Mouse (Mus musculus) retina, postnatal 1 day (tissue): ENCODE results near the gene Asb5.
"Not testable (repeated sequence)": the region's sequence is repeated elsewhere in the genome, so short reads cannot be mapped to it uniquely, and the experiment has no call there.

Experiments used
- DNase-seq: peaks from one replicate; pipeline ENCODE4 v3.0.0-alpha.2; 2012

Asb5 gene

DNA sequence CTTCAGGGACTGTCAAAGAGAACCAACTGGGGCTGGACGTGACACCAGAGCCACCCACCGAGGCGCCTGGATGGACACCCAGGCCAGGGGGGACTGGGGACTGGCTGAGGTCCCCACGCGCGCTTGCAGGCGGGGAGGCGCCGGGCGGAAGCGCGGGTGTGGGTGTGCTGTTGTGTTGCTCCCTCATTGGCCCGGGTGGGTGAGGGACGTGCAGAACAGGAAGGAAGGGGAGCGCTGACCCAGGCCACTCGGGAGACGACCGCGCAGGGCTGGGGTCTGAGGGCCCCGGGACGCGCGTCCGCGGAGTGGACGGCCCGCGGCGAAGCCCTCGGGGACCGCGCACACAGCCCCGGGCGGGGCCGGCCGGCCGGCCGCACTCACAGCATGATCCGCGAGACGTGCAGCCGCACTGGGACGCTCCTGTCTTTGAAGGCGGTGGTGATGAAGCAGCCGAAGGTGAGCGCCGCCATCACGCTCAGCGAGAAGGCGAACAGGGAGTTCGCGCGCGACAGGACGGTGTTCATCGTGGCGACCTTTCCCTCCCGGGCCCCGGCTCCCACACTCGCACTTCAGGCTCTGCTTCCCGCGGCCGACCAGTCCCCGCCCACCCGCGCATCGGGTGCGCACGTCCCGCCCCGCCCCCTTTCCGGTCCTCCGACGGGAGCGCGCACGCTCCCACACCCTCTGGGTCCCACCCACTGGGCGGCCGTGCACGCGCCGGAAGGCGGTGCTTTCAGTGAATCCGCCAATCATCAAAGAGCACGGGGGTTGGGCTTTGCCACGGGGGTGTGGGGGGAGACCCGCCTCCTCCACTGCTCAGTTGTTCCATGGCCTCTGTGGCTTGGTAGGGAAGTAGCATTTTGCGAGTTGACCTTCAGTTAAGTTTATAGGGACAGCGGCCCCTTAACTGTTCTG, at the start of gene Asb5, which contains the start of gene Spcs3:
Asb5 (plus strand) TSS at position 199 of the 915 bp plus-strand sequence.
Spcs3 (minus strand) TSS at position 617 of the 915 bp plus-strand sequence.
- peak; percentile 97 for DNase-seq

- DNase-seq: no peak
Observed at GRCm38 (mm10) chr8:54486555-54487273, 42.7 kb upstream of the Asb5 start.

DNA sequence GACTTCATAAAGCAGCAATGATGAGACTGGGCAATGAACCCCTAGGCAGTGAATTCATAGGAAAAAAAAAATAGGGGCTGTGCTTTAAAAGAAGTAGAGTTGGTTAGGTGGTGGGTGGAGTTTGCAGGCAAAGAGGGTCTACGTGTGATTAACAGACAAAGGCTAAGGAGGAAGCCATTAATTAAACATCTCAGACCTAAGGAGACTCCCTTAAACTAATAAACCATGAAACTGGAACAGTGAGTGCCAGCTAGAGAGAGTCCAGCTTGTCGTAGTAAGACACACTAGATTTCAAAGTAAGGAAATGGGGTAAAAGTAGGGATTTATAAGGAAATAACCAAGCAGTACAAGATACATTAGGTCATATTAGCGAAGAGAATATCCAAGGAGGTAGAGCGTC, 40.9 kb upstream of the Asb5 start:
- no peak for DNase-seq

DNA sequence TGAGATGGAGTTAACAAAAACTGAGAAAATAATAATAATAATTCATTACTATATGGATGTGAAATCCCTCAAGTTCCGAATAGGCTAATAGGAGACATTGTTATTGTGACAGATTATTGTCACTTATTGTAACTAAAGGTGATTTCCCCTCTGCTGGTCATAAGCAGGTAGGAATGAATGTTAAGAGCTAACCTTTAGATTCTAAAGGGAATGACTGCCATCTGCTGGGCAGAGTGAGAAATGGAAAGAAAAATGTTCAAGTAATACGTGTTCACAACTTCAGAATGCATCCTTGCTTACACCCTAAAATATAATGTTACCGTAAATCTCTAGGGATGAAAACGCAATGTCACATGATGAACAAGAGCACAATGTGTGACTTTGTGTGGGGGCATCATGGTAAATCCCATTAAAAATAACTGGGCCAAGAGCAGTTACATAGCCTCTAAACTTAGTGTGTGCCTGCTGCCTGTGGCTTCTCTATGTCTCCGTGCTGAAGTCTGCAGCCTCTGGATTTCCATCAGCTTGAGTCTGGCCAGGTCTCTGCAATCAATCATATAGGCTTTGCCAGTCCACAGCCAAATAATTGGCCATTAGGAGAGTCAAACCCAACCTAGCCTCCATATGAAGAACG, 38.2 kb upstream of the Asb5 start:
- peak; percentile 77 for DNase-seq

- no peak for DNase-seq
Observed at GRCm38 (mm10) chr8:54491934-54492333, 37.4 kb upstream of the Asb5 start.

GRCm38 (mm10) chr8:54493110-54493509, 36.3 kb upstream of the Asb5 start:
- DNase-seq: peak; percentile 79

DNA sequence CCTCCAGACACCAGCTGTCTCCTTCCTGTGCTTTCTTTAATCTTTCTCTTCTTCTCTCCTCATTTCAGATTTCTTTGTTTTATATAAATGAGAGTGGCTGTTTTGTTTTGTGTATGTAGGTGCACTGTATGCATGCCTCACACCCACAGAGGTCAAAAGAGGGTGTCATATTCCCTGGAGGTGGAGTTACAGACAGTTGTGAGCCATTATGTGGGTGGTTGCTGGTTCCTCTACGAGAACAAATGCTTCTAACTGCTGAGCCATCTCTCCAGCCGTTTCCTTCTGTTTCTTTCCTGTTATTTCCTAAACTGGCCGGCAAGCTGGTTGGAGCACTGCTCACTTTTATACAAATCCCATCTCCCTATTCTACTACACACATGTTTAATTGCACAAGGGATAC, 35.5 kb upstream of the Asb5 start:
- no peak for DNase-seq

DNA sequence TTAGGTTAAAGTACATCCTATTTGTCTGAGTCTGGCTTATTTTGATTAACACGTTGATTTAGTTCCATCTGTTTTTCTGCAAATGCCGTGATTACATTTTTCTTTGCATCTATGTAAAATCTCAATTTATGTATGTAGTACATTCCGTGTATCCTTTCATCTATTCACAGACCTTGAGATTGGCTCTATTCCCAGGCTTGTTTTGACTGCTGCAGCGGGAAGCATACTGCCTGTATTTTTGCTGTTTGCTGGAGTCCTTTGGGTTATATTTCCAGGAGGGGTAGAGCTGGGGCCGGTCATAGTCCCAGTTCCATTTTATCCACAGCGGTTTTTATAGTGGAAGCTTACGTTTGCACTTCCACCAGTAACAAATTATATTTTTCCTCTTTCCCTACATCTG, 26.3 kb upstream of the Asb5 start:
- DNase-seq: no peak

DNA sequence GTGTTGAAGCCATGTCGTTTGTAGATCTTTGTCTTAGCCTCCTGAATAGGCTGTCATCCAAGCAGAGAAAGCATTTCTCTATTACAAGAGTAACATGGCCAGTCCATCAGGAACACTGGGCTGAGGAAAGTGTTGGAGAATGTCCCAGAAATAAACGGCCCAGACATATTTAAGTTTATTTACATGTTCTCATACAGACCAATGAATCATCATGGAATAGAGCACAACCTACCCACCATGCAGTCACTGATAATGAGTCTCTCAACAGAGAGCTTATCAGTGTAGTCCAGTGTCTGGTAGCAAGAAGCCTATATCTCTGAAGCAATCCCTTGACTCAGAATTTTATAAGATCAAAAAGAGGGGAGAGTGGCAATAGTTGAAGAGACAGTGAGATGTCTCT, 24.3 kb upstream of the Asb5 start:
- no peak for DNase-seq

DNA sequence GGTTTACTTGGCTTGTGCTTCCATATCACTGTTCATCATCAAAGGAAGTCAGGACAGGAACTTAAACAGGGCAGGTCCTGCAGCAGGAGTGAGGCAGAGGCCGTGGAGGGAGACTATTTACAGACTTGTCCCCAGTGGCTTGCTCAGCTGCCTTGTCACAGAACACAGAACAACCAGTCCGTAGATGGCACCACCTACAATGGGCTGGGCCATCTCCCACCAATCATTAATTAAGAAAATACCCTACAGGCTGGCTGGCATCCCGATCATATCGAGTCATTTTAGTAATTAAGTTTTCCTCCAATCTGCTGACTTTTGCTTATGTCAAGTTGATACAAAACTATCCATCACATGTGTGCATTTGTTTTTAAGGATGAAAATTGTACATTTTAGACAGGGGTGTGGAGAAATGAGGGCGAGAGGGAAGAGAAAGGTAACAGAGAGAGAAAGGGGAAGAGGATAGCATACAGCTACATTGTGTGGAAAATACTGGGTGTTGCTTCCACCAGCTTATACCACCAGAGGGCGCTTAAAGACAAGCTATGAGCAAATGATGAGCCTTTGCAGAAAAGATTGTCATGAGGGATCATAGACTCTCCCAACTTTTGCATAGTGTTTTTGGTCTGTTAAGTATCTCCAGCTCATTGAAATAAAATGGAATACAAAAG, 21.8 kb upstream of the Asb5 start:
- peak; percentile 84 for DNase-seq

DNA sequence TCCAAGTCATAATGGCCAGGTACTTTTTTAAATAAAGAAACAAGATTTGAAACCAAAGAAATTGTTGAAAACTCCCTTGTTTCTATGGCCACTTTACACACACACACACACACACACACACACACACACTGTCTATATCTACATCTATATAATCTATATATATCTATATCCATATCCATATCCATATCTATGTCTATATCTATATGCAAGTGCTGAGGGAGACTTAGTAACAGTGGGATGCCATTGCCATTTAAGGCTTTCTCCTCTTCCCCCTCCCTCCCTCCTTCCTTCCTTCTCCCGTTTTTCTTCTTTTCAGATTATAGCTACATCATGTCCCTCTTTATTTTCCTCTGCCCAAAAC, 21.3 kb upstream of the Asb5 start:
- no peak for DNase-seq

- DNase-seq: peak; percentile 50
Observed at GRCm38 (mm10) chr8:54508814-54509213, 20.6 kb upstream of the Asb5 start.

- peak; percentile 59 for DNase-seq
Observed at GRCm38 (mm10) chr8:54509221-54509721, 20.1 kb upstream of the Asb5 start.

- no peak for DNase-seq
Observed at GRCm38 (mm10) chr8:54511791-54512190, 17.6 kb upstream of the Asb5 start.

GRCm38 (mm10) chr8:54512200-54512599, 17.2 kb upstream of the Asb5 start:
- DNase-seq: not testable (repeated sequence)

DNA sequence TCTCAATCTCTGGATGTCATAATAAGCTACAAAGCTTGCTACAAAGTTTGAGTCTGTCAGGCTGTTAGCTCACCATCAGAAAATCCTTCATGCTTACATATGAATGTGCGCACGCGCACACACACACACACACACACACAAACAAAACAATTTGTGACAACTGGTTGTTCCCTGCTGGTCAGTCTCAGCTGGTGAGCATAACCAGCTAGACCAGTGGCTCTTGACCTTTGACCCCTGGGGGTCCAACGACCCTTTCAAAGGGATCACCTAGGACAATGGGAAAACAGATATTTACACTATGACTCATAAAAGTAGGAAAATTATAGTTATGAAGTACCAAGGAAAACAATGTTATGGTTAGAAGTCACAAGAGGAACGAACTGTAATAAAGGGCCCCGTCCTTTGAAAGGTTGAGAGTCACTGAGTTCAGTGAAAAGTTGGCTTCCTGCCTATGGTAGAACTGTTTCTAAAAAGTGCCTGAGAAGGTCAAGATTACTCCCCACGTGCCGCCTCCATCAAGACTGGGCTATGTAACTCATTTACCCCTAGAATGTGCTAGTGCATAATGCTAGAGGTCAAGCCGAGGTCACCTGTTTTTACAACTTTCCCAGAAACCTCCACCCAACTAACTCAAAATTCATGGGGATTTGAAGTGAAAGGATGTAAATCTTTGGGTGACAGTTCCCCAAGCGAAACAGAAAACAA, 10.5 kb upstream of the Asb5 start:
- DNase-seq: no peak

DNA sequence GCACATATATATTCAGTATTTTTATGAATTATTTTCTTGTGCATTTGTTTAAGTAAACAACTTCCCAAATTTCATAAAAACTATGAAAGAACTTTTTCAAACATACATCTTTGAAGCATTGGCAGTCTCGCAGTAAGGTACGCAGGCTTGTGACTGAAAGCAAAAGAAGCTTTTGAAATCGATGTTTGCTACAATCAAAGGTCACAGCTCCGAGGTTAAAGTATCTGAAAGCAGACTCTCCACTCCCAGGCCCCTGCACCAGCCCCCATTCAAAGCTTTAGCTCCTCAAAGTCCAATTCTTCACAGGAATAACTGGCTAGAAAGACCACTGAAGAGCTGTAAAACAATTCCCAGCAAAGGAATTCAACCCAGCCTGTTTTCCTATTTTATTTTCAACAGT, 8.9 kb upstream of the Asb5 start:
- no peak for DNase-seq

- no peak for DNase-seq
Observed at GRCm38 (mm10) chr8:54525606-54526005, 3.8 kb upstream of the Asb5 start.

DNA sequence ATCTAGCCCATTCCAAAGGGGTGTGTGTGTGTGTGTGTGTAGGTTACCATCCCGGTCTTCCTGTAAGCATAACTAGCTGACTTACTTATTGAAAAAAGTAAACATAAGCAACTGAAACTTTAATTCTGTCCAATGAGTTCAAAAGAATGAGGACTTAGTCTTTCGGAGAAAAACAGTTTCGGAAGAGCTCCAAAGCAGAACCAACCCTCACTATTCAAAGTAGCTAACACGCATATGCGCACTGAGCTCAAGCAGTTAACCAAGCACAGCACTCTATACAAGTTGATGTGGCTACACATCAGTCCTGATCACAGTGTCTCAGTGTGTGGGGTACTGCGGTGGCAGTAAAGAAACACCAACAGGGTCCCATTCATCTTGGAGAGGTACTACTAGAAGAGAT, 2.7 kb upstream of the Asb5 start:
- no peak for DNase-seq

- no peak for DNase-seq
Observed at GRCm38 (mm10) chr8:54528571-54528970, 809 bp upstream of the Asb5 start.

DNA sequence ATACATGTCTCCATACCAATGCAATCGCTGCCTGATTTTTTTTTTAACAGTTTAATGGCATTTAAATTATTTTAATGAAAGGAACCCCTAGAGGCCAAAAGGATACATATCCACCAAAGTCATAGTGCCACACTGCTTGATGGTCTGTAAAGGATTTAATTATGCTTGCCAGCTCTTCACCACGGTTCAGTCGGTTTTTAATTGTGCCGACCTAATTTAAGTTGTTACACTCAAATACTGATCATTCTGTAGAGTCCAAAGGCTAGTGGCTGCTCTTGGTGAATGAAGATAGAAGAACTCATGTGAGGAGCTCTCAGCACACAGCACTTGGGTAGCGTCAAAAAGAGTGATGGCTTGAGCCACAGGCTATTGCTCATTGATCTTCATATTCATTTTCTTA, 5.8 kb downstream of the Asb5 start:
- DNase-seq: peak; percentile 60

DNA sequence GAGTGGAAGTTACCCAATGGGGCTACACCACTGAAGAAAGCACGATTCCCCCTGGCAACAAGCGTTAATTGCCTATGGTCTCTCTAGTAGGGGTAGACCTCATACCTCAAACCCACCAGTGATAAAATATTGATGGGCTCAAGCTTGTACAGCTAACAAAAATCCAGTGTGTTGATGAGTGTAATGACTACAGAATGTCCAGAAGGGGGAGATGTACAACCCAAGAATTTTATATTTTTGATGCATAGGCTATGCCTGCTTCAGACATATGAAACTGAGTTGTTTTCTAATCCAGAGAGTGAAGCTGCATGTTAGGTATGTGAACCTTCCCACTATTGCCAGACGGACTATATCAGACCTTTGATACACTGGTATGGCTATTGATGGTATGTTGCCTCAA, 7.9 kb downstream of the Asb5 start:
- peak; percentile 21 for DNase-seq
